Mouse (Mus musculus): ENCODE results near the gene Crebl2. TPM values are rescaled to one million over a fixed set of nuclear protein-coding genes. Genes with fewer than 3 reads are reported as not detected.

Crebl2 gene
- total RNA-seq, 2 experiments from 2014 or later = 19.4 to 19.5 TPM

GRCm38 (mm10) chr6:134819741-134820140, 10.2 kb upstream of the Crebl2 start:
- DNase-seq (ENCODE audit: low spot score in 2 of 2) = no peak

- DNase-seq (ENCODE audit: low spot score in 2 of 2) = no peak
Observed at GRCm38 (mm10) chr6:134820411-134820810, 9.5 kb upstream of the Crebl2 start.

DNA sequence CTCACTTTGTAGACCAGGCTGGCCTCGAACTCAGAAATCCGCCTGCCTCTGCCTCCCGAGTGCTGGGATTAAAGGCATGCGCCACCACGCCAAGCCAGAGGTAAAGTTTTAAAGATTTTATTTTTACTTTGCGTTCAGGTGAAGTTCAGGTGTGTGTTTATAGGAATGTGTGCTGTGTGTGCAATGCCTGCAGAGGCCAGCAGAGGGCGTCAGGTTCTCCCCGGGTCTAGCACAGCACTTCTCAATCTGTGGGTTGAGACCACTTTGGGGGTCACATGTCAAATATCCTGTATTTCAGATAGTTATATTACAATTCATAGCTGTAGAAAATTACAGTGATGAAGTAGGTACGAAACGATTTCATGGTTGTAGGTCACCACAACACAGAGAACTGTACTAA, 7.1 kb upstream of the Crebl2 start:
- no peak for DNase-seq (ENCODE audit: low spot score in 2 of 2)

- no peak for DNase-seq (ENCODE audit: low spot score in 2 of 2)
Observed at GRCm38 (mm10) chr6:134830776-134831175, 822 bp downstream of the Crebl2 start.

GRCm38 (mm10) chr6:134834585-134835251, 4.8 kb downstream of the Crebl2 start:
- no peak for DNase-seq (ENCODE audit: low spot score in 2 of 2)

DNA sequence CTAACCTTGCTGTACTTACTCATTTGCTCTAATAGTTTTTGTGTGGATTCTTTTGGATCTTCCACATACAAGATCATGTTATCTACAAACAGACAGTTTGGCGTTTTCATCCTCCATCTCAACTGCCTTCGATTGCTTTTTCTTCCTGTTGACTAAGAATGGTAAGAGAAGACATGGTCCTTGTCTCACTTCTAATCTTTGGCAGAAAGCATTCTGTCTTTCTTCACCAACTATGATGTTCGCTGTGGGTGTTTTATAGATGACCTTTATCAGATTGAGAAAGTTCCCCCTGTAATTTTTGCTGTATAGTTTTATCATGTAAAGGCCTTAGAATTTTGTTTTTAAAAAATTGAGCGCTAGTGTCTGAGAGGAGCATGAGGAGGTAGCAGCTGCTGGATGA, 8.2 kb downstream of the Crebl2 start:
- no peak for DNase-seq (ENCODE audit: low spot score in 2 of 2)

DNA sequence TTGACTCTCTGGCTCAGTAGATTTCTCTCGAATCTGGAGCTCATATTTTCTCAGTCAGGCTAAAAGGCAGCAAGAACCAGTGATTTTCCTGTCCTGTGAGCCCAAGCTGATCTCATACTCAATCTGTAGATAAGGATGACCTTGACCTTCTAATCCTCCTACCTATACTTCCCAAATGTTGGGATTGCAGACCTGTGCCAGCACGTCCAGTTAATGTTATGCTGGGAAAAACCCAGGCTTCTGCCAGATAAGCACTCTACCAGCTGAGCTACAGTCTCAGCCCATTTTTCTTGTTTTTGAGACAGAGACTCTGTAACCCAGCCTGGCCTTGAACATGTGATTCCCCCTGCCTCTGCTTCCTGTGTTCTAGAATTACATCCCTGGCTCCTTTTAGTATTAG, 10.4 kb downstream of the Crebl2 start:
- no peak for DNase-seq (ENCODE audit: low spot score in 2 of 2)

DNA sequence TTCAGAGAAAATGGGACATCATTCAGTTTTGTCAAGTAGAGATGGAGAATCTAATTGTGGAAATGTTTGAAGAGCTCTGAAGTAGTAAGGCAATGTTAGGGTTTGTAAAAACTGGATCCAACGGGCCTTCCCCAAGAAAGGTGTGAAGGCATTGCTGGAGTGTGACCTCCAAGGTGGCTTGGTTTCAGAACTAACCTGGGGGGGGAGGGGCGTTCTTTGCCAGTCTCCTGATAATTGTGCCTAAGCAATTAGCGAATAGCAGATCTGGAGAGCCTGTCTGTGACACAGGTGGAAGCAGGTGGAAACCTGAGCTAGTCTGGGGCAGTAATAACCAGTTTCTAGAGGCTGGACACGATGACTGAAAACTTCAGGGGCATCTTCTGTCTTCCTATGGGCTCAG, 15.8 kb downstream of the Crebl2 start:
- DNase-seq (ENCODE audit: low spot score in 2 of 2) = no peak

- DNase-seq (ENCODE audit: low spot score in 2 of 2) = no peak
Observed at GRCm38 (mm10) chr6:134846308-134846707, 16.4 kb downstream of the Crebl2 start.

DNA sequence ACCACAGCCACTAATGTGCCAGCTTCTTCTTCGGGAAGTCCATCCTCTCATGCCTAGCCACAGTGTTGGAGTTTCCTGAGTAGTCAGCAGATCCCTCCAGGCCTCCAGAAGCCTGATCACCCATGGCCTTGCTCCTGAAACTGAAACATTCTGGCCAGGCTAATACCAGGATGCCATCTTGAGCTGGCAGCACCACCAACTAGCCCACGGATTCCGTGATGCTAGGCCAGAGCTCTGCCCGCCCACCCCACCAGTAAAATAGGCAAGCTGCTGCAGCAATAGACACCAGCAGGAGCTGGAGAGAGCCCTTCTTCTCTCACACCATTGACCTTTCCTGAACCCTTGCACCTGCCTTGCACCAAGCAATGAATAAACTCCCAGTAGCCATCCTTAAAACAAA, 17.6 kb downstream of the Crebl2 start:
- DNase-seq (ENCODE audit: low spot score in 2 of 2) = no peak

GRCm38 (mm10) chr6:134848197-134848890, 18.4 kb downstream of the Crebl2 start:
- DNase-seq (ENCODE audit: low spot score in 2 of 2) = no peak

- no peak for DNase-seq (ENCODE audit: low spot score in 2 of 2)
Observed at GRCm38 (mm10) chr6:134849461-134849860, 19.5 kb downstream of the Crebl2 start.

GRCm38 (mm10) chr6:134849985-134850384, 20.0 kb downstream of the Crebl2 start:
- no peak for DNase-seq (ENCODE audit: low spot score in 2 of 2)

DNA sequence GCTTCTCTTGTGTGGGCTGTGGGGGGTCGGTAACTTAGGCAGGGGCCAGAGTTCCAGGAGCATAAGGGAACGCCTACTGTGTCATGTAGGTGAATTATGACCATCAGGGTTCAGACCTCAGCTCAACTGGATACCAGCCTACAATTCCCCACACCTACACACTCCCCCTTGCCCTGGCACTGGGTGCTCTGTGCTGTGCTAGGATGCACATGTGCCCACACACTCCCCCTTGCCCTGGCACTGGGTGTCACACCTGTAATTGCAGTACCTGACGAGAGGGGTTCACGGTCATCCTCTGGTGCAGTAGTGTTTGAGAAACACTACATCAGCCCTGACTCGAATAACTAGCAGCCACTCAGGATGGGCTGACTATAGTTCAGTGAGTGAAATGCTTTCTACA, 24.8 kb downstream of the Crebl2 start:
- DNase-seq (ENCODE audit: low spot score in 2 of 2) = no peak

- no peak for DNase-seq (ENCODE audit: low spot score in 2 of 2)
Observed at GRCm38 (mm10) chr6:134855926-134856325, 26.0 kb downstream of the Crebl2 start.

- DNase-seq (ENCODE audit: low spot score in 2 of 2) = no peak
Observed at GRCm38 (mm10) chr6:134859021-134859420, 29.1 kb downstream of the Crebl2 start.

DNA sequence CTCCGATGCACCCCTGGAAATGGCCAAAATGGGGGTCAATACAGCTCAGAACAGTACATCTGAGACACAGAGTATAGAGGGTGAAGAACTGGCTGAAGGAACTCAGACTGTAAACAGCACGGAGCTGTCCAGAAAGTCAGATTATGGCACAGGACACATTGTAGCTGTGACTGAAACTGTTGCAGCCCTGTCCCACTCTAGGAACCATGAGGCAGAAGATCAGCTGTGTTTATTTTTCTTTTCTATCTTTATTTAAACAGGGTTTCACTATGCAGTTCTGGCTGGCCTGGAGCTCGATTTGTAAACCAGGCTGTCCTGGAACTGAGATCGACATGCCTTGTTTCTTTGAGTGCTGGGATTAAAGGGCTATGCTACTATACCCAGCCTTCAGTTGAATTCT, 30.3 kb downstream of the Crebl2 start:
- DNase-seq (ENCODE audit: low spot score in 2 of 2) = no peak

DNA sequence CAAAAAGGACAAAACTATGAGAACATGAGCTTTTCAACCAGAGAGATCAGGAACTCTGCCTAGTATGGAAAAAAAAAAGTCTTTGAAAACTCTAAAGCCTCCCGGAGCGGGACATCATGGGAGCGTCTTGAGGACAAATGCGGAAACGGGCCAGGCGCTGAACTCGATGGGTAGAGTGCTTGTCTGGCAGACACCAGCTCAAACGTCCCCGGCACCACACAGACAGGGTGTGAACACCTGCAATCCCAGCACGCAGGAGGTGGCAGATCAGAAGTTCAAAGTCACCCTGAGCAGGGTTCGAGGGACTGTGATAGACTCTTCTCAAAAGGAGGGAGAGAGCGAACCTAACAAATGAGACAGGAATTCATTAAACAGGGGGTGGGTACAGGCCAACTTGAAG, 31.4 kb downstream of the Crebl2 start:
- no peak for DNase-seq (ENCODE audit: low spot score in 2 of 2)

DNA sequence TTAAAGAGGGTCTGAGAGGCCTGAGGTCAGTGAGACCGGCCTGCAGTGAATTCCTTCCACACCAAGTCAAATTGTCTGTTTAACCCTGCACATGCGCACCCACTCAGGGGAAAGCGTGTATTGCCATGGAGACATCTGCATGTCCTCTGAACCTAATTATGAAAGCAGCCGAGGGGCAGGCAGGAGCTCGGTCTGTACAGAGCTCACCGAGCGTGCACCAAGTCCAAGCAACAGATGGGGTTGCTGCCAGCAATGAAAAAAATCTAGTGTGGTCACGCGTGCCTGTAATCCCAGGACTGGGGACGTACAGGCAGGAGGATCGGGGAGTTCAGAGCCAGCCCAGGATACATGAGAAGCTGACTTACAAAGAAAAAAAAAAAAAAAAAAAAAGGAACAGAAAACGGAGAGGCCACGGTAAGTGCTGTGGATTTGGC, 32.7 kb downstream of the Crebl2 start:
- peak; percentile 34 to 40 for DNase-seq (ENCODE audit: low spot score in 2 of 2)

DNA sequence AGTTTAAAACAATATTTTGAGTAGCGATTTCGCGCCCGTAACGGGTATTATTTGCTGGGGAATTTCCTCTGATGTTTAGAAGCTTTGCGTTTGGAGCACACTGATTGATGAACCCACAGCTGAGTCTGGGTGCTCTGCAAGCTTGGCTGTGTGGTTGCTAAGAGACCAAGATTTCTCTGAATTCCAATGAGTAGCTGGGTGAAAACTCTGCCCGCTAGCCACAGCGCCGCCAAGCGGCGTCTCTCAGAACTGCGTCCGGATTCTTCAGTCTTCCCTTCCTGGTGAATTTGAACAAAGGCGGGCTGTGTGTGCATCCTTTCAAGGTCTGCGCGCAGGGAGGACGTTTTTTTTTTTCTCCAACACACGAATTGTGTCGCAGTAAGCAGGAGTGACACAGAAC, 33.2 kb downstream of the Crebl2 start:
- peak; percentile 98 to 99 for DNase-seq (ENCODE audit: low spot score in 2 of 2)

DNA sequence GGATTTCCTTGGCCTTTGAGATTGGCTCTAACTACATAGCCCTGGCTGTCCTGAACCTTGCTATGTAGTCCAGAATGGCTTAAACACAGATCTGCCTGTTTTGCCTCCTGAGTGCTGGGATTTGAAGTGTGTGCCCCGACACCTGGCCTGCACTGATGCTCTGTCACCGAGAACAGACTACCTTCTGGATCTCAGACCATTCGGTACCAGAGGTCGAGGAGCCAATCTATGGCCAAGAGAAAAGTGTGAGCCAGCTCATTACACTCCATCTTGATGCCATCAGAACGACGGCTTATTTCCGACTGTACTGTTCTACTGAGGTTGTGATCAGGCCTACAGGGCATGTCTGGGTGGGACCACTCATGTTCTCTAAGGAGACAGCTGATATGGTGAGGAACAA, 36.2 kb downstream of the Crebl2 start:
- DNase-seq (ENCODE audit: low spot score in 2 of 2) = no peak

DNA sequence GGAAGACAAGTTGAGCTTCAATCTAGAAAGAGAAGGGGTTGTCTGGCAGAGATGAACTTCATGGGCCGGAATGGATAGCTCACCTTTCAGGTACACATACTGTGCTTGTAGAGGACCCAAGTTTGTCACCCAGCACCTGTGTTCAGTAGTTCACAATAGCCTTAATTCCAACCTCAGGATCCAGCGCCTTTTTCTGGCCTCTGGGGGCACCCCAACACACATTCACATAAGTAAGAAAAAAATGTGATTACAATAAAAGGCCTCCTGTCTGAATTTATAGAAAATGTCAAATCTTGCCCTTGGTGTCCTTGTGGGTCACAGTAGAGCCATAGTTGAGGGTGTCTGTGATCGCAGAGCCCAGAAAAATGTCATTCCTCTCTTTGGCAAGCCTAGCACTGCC, 37.4 kb downstream of the Crebl2 start:
- no peak for DNase-seq (ENCODE audit: low spot score in 2 of 2)

- DNase-seq (ENCODE audit: low spot score in 2 of 2) = no peak
Observed at GRCm38 (mm10) chr6:134870209-134870742, 40.3 kb downstream of the Crebl2 start.

Measured in layer of hippocampus, postnatal 14 days (tissue).